Mouse (Mus musculus) ovary, adult 18-20 months (tissue): ENCODE data around the gene Tcf20.

ENCODE experiments used
- DNase-seq: peaks from one replicate; pipeline ENCODE4 v3.0.0; 2022; ENCODE audit warnings: low spot score, mixed read lengths

Gene Tcf20

GRCm38 (mm10) chr15:82958253-82958701 is 29.4 kb downstream of the Tcf20 start:
- no peak for DNase-seq

DNA sequence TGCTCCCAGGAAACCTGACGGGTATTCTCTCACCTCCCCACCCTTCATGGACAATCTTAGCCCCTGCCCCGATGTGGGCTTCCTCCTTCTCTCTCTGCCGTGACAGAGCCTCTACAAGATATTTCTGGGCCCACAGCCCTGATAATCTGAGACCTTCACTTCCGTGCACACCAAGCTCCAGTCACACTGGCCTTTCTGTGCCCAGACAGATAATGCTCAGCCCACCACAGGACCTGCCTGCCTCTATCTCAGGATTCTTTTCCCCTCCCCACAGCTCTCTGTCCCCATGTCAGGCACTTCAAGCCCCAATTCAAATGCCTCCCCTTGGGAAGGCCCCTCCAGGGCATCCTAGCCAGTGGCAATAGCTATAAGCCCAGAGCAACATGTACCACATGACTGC is 31.0 kb downstream of the Tcf20 start:
- DNase-seq = no peak

DNA sequence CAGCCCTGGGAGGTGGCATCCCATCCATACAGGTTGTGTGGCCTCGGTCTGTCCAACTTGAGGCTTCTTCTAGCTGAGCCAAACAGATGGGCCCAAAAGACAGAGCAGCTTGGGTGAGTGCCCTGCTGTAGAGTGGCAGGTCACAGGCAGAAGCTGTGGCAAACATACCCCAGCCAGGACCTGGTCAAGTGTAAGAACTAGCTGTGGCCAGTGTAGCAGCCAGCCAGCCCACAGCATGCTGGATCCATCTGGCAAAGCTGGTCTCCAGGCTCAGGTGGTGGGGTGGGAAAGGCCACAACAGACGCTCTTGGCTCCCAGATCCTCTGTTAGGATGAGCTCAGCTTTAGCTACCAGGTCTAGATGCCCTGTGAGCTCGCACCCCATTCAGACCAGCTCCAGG is 31.4 kb downstream of the Tcf20 start:
- no peak for DNase-seq

GRCm38 (mm10) chr15:82955286-82955685 is 32.4 kb downstream of the Tcf20 start:
- DNase-seq = no peak

GRCm38 (mm10) chr15:82954034-82954433 is 33.6 kb downstream of the Tcf20 start:
- no peak for DNase-seq

DNA sequence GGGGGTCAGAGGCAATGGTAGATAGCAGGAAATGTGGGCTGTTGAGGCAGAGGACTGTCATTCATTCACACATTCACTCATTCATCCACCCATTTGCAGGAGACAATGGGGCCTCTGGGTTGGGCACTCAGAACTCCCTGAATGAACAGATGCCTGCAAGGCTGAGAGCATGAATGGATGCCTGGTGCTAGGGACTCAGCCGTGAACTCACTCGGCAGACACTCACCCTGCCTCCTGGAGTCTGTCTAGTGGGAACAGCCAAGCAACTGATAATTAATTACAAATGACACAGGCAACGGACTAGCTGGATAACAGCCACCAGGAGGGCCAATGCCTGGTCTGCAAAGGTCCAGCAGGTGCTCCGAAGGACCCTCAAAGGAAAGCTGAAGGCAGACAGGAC is 34.6 kb downstream of the Tcf20 start:
- DNase-seq = no peak

DNA sequence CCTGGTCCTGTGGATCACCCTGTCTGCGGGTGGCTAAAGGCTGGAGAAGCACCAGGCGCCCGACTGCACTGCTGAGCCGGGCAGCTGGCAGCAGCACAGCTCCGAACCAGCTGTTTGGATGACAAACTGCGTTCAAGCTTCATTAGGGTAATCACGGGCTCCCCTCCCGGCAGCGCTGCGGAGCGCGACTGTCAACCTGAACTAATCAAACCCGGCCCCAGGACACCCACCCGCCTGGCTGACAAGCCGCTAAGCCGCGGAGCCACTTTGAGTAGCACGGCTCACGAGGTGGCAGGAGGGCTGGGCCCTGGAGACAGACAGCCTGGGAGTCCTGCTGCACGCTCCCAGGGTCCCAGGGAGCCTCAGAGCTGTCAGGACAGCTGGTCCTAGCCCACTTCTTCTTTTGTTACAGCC is 35.4 kb downstream of the Tcf20 start:
- DNase-seq = no peak

- DNase-seq = no peak
These were observed 37.4 kb downstream of the Tcf20 start for GRCm38 (mm10) chr15:82950246-82950645.

DNA sequence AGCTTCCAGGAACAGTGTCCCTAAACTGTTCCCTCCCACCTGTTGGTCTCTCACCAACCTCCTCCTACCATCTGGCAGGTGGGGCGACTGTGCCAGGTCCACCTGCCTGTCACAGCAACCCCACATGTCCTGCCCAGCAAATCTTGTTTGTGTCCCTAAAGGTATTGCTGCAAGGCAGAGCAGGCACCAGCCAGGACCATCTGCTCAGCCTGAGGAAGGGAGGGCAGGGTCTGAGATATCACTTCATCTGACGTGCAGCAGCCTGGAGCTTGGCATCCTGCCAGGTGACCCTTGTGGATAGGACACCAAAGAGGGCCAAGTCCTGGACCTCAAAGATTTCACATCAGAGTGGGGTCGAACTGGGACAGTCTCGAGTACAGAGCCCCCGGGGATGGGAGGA is 40.2 kb downstream of the Tcf20 start:
- DNase-seq = no peak

- no peak for DNase-seq
These were observed 43.0 kb downstream of the Tcf20 start for GRCm38 (mm10) chr15:82944479-82945195.

DNA sequence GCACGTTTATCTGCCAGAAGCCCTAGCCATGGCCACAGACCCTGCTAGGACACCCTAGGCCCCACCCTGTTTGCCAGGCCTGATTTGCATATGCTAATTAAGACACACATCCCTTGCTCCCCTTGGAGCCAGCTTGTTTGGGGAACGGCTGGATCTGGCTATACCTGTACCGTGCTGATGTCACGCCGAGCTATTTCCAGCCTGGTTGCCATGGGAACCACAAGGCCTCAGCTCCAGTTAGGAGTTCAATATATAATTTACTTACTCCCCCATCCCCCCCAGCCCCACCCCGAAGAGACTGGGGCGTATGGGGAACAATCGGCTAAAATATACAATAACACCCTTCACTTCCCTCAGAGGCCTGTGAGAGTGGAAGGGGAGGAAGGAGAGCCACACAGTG is 45.9 kb downstream of the Tcf20 start:
- no peak for DNase-seq

- DNase-seq = no peak
These were observed 47.0 kb downstream of the Tcf20 start for GRCm38 (mm10) chr15:82940494-82941214.

- DNase-seq = peak; percentile 36
These were observed 49.5 kb downstream of the Tcf20 start for GRCm38 (mm10) chr15:82938155-82938569.

DNA sequence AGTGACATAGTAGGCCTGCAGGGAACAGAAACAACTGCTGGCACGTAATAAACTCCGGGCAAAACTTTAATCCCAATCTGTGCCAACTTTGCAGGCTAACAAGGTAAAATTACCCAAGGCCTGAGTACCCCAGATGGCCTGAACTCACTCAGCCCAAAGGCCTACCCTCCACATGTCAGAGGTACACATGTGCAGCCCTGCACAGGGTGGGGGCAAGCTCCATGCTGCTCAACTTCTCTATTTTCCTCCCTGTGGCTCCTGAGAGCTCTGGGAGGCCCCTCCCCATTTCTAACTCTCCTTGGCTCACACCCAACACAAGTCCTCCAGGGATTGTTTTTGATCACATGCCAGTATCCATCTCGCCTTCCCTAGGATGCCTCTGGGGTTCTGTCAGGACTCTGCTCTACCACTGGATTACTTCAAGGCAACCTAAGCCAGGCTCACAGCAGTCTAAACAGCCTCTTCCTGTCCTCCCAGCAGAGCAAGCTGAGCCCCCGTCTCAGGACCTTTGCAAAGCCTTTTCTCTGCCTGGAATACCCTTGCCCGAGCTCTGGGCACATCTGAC is 50.2 kb downstream of the Tcf20 start:
- no peak for DNase-seq

- no peak for DNase-seq
These were observed 52.7 kb downstream of the Tcf20 start for GRCm38 (mm10) chr15:82934971-82935370.

DNA sequence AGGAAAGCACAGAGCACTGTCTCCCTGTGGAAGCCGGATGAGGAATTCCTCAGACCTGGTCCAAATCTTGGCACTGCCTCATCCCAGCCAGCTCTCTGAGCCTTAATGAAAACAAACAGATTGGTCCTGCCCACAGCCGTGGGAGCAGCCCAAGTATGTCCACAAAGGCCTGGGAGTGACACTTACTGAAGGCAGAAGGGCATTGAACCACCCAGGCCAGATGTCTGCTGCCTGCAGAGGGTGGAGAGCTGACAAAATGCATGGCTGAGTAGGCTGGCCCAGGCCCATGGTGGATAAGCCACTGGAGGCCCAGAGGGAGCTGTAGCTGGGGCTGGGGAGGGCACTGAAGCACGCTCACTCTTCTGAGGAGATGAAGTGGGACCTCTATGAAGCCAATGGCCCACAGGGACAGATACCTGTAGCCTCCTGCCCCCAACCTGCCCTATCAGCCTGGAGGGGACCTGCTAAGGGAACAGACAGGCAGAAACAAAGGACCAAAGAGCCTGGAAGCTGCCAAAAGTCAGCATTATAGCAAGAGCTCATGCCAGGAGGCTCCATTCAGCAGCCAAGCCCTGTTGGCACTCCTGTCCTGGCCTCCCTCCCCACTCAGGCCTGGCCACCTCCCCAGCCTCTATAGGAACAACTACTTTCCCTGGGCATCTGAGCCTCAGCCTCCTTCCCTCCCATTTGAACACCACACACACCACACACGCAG is 54.6 kb downstream of the Tcf20 start:
- peak; percentile 65 for DNase-seq

GRCm38 (mm10) chr15:82931436-82931835 is 56.2 kb downstream of the Tcf20 start:
- no peak for DNase-seq

- DNase-seq = no peak
These were observed 58.1 kb downstream of the Tcf20 start for GRCm38 (mm10) chr15:82929595-82929994.

DNA sequence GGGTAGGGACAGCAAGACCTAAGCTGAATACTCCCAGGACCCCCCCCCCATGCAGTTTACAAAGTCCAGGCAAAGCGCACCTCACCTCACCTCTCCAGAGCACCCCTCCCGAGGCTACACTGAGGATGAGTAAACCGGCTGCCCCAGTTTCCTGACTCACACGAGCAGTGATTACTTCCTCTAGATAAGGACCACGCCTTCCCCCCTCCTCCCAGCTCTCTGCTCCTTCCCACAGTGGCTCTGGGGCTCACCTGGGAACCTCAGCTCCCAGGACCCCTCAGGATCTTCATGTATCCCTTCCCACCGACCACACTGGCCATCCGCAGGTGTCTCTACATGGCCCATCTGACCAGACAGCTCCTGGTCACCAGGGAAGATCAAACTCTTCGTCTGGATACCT is 58.8 kb downstream of the Tcf20 start:
- no peak for DNase-seq

GRCm38 (mm10) chr15:82928023-82928422 is 59.6 kb downstream of the Tcf20 start:
- DNase-seq = no peak

- DNase-seq = no peak
These were observed 60.6 kb downstream of the Tcf20 start for GRCm38 (mm10) chr15:82927057-82927456.

DNA sequence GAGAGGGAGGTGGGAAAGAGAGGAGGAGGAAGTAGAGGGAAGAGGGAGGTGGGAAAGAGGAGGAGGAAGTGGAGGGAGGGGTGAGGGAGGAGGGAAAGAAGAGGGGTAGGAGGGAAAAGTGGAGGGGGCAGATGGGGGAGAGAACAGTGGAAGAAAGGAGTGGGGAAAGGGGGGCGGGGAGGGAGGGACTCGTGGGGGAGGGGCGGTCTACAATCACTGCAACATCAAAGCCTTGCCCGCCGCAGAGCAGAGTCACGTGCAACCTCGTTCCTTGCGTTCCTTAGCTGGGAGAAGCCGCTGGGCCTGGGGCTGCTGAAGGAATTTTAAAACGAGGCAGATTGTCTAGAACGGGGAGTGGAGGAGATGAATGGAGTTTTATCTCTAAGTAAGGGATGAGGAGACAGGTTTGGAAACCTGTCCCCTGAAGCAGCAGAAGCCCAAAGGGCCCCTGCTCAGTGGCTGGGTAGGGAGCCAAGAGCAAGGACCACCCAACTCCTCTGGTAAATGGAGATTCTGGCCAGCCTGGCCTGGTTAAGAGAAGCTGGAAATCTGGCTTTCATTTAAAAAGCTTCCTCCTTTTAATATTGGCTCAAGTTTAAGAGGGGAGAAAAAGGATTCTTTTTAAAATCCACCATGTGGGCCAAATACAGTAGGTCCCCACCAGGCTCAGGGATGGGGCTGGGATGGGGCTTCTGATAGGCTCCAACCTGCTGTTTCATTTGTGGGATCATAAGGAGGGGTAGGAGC is 62.8 kb downstream of the Tcf20 start:
- DNase-seq = no peak
